In the genomic region with DNA sequence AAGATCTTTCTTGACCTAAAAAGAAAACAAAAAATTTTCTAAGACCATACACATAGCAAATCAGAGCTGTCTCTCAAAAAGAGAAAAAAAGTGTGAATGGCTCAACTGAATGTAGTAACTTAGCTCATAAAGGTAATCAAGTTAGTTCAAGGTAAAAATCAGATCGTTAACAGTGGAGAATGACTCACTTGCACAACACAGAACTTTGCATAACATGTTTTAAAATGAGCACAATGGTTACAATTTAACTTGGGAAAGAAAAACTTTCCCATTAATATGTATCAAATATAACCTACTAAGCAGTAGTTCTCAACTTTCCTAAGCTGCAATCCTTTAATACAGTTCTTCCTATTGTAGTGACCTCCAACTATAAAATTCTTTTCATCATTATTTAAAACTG, we compare ENCODE assay signal across 35 mouse cellular contexts. TPM values are rescaled to one million over a fixed set of nuclear protein-coding genes. Genes with fewer than 3 reads are reported as not detected.
"Had no signal": no experiment of that assay in that cellular context is flagged by ENCODE, and none has a peak within 500 bp of the region (broad histone marks: within the 10 kb centered on the region; RNA-seq: fewer than 3 reads in every experiment).

No protein-coding gene starts in this region.

- ATAC-seq: forebrain, embryonic 13.5 days; forebrain, embryonic 14.5 days; forebrain, embryonic 15.5 days; forebrain, embryonic 16.5 days; forebrain, postnatal 0 days had no signal

- DNase-seq: cerebellum, adult 18-20 months; cerebellum, adult 2 months; cerebellum, adult 8-10 months; cerebellum, adult 9-10 months; cerebellum, adult 9-11 months; cerebellum, postnatal 10 days; cerebellum, postnatal 14 days; cerebellum, postnatal 25 days; cerebellum, postnatal 36 days; embryo, embryonic 11 days; forebrain, postnatal 0 days; gastrocnemius, adult 2 months; gastrocnemius, postnatal 10 days; gastrocnemius, postnatal 14 days; gastrocnemius, postnatal 25 days; gastrocnemius, postnatal 36 days; heart, adult 11 months had no signal

- H3K27me3 ChIP-seq: embryonic facial prominence, embryonic 12.5 days; embryonic facial prominence, embryonic 13.5 days; embryonic facial prominence, embryonic 15.5 days; forebrain, embryonic 12.5 days; forebrain, embryonic 13.5 days; forebrain, embryonic 15.5 days had no signal

- H3K27ac ChIP-seq: embryonic facial prominence, embryonic 10.5 days; embryonic facial prominence, embryonic 12.5 days; embryonic facial prominence, embryonic 13.5 days; embryonic facial prominence, embryonic 15.5 days; forebrain, embryonic 10.5 days; forebrain, embryonic 12.5 days; forebrain, embryonic 13.5 days; forebrain, embryonic 15.5 days; gastrocnemius, adult 2 months had no signal

- H3K4me3 ChIP-seq: embryonic facial prominence, embryonic 10.5 days; embryonic facial prominence, embryonic 12.5 days; embryonic facial prominence, embryonic 13.5 days; embryonic facial prominence, embryonic 15.5 days; erythroblast, embryonic 14.5 days; forebrain, embryonic 10.5 days; forebrain, embryonic 12.5 days; forebrain, embryonic 13.5 days; forebrain, embryonic 15.5 days; gastrocnemius, adult 2 months had no signal

- H3K4me2 ChIP-seq: embryonic facial prominence, embryonic 12.5 days; embryonic facial prominence, embryonic 13.5 days; embryonic facial prominence, embryonic 15.5 days; forebrain, embryonic 12.5 days; forebrain, embryonic 13.5 days; forebrain, embryonic 15.5 days had no signal

- H3K9me3 ChIP-seq: embryonic facial prominence, embryonic 10.5 days; embryonic facial prominence, embryonic 12.5 days; embryonic facial prominence, embryonic 13.5 days; embryonic facial prominence, embryonic 15.5 days; forebrain, embryonic 10.5 days; forebrain, embryonic 12.5 days; forebrain, embryonic 13.5 days; forebrain, embryonic 15.5 days had no signal

- H3K9ac ChIP-seq: embryonic facial prominence, embryonic 12.5 days; embryonic facial prominence, embryonic 13.5 days; embryonic facial prominence, embryonic 15.5 days; forebrain, embryonic 12.5 days; forebrain, embryonic 13.5 days; forebrain, embryonic 15.5 days; forebrain, postnatal 0 days had no signal

RNA-seq across cellular contexts. Expression of gene Masp2, which starts 18.4 kb away (rescaled TPM):
- polyA plus RNA-seq: embryonic facial prominence, embryonic 10.5 days; embryonic facial prominence, embryonic 11.5 days; forebrain, embryonic 10.5 days; forebrain, embryonic 14.5 days; forebrain, postnatal 0 days had no signal

RNA-seq across cellular contexts. Expression of gene Gm572, which starts 22.4 kb away (rescaled TPM):
- total RNA-seq: common myeloid progenitor, adult 5-6 weeks; forebrain, postnatal 0 days; granulocyte monocyte progenitor cell, adult 5-6 weeks had no signal
- polyA plus RNA-seq: cortical plate, adult 2 months; embryonic facial prominence, embryonic 10.5 days; embryonic facial prominence, embryonic 11.5 days; embryonic facial prominence, embryonic 12.5 days; embryonic facial prominence, embryonic 13.5 days; embryonic facial prominence, embryonic 15.5 days; erythroblast, embryonic 14.5 days; forebrain, embryonic 10.5 days; forebrain, embryonic 11.5 days; forebrain, embryonic 12.5 days; forebrain, embryonic 13.5 days; forebrain, embryonic 14.5 days; forebrain, embryonic 15.5 days; forebrain, embryonic 16.5 days; forebrain, postnatal 0 days; frontal cortex, adult 2 months; gonadal fat pad, adult 2 months had no signal
